Mouse (Mus musculus) thymus, postnatal 0 days (tissue): ENCODE results near the gene Slc4a10. TPM values are rescaled to one million over a fixed set of nuclear protein-coding genes. Genes with fewer than 3 reads are reported as not detected.

Experiments used
- DNase-seq: peaks from one replicate; pipeline ENCODE4 v3.0.0-alpha.2; 2015; ENCODE audit warnings: low spot score
- polyA plus RNA-seq: library from polyadenylated mRNA; unstranded; fragments of >200 nt; fragmentation: Nextera tagmentation; extraction: Ambion mirVana; gene quantifications from 2 replicates; pipeline ENCODE4 v1.2.1, GENCODE M21; 2015

Gene Slc4a10
- polyA plus RNA-seq, 1 experiment from 2014 or later, result 0.53 TPM

DNA sequence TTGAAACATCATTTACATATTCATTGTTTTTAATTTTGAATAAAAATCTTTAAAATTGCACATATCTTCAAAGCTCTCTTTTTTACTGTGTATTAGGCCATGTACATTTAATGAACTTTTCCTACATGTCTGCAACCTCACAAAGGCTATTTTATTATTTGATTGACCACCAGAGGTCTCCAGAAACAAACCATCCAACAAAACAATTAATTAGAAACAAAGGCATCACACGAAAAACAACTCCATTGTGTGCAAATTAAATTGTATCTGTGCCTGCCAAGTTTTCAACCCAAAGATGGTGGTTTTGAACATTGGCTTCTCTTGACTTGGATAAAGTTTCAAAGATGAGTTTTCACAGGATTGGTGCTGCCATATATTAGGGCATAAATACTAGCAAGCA is 300.5 kb downstream of the Slc4a10 start:
- DNase-seq, result no peak

DNA sequence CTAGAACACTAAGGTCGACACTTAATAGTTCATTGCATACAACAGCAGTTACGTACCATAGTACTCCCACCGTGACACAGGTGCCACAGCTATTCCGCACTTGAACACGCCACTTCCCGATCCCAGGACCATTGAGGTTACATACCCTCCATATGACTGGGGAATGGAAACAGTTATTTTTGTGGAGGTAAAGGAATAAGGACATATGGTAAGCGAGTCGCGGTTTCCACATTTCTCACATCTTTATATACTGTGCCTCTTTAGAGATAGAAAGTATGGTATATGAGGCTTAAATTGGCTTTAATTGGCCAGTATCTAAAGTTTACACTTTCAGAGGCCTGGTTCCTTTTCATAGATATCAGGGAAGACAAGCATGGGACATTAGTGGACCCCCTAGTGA is 301.5 kb downstream of the Slc4a10 start:
- no peak for DNase-seq

DNA sequence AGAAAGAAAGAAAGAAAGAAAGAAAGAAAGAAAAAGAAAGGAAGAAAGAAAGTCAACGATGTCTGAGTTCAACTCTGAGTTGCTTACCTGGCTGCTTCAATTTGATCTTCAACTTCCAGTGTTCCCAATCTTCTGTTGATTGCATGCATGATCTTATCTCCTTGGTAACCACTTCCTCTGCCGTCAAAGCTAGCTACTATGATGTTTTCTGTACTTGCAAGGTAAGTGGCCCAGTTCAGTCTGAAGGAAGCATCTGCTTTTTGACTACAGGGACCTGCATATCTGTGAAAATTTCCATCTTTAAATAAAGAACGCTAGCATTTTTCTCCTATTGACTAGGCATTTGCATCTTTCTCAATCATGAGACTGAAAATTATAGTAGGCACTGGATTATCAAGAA is 305.8 kb downstream of the Slc4a10 start:
- peak; percentile 83 for DNase-seq

DNA sequence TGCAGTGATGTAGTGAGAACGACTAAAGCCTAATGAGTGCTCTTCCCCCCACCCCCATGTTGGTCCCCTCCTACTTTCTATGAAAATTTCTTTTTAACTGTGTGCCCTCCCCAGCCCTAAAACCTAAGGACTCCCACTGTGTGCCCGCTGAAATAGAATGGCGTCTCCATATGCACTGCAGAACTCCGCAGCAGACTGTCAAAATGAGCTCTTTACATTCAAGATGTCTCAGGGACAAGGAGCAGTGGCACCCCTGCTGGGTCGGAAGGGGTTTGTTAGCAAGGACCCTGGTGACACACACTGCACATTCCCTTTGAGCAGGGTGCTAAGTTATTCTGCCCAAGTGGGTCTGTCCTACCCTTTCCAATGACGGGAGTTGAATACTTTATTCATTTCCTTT is 309.5 kb downstream of the Slc4a10 start:
- no peak for DNase-seq

DNA sequence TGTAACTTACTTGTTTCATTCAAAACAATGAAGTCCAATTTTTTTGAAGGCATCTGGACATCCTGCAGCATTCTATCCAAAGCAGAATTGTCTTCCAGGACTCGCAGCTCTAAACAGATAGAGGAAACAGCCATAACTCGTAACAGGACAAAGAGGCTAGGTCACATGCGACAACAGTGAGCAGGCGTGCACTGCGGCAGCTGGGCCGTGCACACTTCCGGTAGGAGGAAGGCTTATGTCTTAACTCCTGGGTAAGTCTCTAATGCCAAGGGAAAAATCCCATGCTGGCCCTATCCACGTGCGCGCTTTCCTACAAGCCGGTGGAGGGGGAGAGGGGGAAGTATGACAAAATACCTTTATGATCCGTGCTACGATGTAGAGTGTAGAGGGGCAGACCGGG is 310.3 kb downstream of the Slc4a10 start:
- DNase-seq, result no peak

DNA sequence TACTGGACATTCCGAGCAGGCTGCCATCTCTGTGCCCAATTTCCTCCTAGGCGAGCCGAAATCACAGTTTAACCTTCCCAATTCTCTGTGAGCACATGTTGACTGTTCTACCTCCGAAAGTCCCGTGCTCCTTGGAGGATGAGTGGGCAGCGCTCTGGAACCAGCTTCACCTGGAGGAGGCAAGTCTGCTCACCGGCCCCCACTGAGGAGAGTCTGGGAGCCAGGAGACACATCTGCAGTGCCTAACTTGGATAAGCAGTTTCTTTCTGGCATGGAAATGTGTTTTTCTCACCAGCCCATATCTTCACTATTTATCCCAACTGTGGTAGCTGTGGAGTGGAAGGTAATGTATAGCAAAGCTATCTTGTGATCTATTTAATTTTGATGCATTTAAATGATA is 311.0 kb downstream of the Slc4a10 start:
- no peak for DNase-seq

DNA sequence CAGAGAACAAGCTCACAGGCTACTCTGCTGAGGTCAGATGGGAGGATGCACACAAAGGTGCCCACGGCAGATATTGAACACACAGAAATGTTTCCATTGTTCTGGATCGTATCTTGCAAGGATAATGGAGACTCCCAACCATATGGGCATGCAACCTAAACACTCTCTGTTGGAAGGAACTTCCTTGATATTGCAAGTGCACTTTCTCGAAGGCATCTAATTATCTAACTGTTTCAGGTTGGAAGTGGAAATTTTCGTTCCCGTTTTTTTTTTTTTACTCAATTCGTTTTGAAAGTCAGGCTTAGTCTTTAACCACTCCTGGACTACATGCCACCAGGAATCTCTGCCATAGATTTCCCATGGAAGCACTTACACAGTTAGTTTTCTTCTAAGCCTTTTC is 314.6 kb downstream of the Slc4a10 start:
- no peak for DNase-seq

DNA sequence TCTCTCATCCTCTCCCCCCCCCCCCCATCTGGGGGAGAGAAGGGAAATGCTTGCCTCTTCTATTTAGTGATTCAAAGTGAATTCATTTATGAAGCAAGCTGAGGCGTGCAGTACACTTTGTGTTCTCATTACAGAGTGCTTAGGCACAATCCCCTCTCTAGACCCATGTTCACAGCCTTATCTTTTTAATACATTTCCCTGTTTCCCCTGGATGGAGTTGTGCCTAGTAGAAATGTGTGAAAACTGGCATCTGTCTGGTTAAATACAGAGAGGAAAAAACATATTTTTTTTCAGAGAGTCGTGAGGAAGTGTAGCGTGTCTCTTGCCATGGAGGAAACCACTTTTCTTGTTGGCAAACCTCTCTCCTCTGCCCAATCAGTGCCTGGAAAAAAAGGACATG is 315.3 kb downstream of the Slc4a10 start:
- DNase-seq, result no peak

DNA sequence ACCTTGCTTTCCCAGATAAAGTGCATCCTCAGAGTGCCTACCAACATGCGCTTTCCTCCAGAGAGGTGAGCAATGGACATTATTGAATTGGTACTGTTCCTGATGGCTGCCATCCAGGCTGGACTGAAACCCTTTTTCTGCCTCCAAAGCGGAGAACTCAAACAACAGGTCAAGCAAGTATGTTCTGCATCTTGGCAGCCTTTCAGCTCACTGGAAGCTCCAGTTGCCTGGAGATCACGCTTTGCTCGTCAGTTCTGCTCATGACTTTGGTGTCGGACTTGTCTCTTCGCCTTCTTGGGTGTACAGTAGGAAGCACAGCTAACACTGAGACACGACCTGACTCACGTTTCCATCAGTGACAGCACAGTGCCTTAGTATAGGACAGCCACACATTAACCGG is 315.9 kb downstream of the Slc4a10 start:
- DNase-seq, result no peak

DNA sequence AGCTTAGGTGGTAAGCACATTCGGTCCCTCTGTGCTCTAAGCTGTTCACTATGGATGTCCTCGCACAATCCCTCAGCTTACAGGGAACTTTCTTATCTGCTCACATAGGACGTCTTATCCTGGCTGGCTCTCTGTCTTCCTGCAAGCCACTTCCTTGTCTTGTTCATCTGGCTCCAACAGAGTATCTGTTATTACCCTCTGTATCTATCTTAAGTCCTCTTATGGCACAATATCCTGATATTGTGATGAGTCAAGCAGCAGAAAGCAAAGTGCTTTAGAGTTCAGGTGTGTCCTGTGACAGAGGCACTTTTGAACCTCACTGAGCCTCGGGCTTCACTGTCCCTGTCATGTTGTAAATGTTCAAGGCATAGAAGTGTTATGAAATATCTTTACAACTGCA is 317.3 kb downstream of the Slc4a10 start:
- DNase-seq, result no peak

DNA sequence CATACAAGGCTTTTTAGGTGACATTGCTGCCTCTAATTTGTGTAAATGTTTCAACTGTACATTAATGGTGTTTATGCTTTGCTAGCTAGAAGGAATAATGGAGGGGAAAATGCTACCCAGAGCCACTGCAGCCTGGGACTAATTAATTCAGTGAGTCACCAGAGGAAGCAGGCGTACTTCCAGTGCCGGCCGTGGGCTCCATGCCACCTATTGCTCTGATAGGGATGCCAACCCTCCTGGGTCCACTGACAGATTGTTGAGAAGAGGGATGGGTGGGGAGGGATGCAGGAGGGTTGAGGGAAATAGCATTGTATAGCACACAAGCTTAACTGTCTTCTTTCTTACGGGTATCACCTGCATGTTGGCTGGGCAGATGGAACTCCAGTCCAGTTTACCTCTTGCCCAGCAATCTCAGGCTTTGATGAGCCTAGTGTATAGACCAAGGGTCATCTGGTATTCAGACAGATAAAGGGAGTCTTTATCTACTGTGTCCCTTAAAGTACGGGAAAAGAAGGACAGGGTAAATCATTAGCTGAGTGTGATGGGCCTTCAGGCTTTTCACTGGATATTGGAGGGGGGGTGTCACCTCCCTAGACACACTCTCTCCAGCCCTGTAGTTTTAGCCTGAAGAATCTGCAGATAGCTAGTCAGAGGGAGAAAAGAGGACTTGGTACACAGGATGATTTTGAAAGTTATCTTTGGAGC is 322.2 kb downstream of the Slc4a10 start:
- DNase-seq, result no peak

DNA sequence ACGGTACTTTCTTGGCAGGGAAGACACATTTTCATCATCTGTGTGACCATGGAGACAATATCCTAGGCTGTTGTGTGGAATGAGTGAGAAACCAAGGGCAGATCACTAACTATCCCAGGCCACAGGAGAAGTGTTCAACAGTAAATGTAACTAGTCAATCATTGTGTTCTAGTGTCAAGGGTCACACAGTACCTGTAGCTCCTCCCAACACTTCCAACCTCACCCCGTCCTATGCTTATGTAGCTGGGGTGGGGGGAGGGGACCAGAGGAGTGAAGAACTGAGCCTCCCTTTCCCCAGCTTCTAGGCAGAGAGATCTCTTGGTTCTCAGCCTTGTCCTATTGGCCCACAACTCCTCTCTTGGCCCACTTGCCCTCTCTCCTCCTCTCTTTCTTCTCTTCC is 323.8 kb downstream of the Slc4a10 start:
- no peak for DNase-seq

DNA sequence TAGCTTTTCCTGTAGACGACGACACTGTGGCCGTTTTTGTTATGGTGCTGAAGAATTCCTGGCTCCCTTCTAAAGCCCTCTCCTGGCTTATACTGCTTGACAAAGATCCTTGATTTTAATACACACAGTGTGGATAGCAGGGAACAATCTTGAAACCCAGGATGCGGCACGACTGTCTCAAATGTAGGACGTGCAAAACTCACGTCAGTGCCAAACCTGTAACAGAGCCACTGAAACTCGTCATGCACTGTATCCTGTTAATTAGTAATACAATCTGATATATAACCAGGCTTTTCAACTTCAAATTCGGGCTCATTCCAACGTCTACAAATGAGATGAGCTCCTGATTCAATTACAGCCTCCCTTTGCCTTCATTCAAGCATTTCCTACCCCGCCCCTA is 327.4 kb downstream of the Slc4a10 start:
- no peak for DNase-seq

Other genes with a start within 250 kb of the Slc4a10 start
- 0.05 TPM in 1 of 2 replicates, not detected in the other for gene Tbr1, start 243.5 kb upstream of the Slc4a10 start, polyA plus RNA-seq